Mouse (Mus musculus): ENCODE data around the gene Rbm4b.

Rbm4b gene

DNA sequence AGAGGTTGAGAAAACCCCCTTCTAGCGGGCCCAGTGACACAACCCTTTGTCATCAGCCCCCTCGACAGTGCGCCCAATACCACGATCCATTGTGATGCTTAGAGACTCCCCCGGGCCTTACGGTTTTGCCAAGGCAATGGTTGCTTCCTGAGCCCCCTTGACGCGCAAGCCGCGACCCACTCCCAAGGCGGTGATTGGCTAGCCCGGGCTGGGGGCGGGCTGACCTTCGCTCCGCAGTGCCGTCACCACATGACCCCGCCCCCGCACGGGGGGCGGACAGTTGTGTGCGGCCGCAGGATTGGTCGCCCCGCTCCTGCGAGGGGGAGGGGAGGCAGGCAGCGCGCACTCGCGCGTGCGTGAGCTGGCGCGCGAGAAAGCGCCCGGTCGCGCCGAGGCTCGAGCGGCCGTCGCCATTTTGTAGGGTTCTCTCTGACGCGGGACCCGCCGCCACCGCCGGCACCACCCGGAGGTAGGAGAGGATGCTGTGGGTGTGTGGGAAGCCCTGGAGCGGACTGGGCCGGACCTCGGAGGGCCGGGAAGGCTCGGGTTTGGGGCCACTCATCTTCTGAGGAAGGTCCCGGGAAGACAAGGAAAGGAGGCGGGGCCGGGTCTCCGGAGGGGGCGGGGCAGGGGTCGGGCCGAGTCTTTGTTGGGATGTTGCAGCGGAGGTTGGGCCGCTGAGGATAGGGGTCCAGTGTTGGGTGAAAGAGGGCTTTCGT, at the start of gene Rbm4b:
Rbm4b (plus strand) TSS at position 305 of the 719 bp plus-strand sequence.
- peak; percentile 98 to 99 for DNase-seq

DNA sequence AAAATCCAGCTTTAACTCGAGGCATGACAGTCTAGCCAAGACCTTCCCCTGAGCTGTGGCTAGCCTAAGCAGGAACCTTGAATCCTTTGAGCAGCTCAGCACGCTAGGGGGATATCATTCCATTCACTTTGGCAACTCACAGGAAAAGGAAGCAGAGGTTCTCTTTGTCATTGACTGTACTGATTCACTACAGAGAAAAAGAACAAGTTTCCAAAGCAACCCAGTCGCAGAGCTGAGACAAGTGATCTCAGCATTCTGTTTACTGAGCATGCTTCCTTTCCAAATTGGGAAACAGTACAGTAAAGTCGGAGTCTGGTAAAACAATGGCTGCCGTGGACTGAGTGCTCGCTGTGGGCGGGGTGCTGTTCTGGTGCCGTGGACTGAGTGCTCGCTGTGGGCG, 47.5 kb upstream of the Rbm4b start:
- DNase-seq: no peak

DNA sequence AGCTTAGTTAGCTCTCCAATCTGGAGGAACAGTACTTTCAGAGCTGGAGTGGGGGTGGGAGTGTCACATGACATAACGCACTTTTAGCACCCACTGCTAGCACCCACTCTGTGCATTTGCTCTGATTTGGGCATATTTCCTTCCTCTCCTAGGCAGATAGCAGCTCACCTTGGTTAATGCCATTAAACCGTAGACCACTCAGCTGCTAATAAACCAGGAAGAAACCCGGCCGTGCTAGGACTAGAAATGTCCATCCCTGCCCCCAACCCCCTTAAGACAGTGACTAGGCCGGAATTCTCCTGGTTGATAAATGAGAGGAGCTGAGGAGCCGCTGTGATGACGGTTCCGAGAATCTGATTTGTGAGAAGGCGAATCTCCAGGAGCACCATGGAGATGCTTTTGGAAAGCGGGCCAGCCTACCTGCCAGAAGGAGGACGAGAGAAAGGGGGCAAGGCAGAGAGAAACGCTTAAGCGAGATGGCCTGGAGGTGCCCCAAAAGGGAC, 45.1 kb upstream of the Rbm4b start, which contains the start of gene Sptbn2:
Sptbn2 (plus strand) TSS at position 70 of the 503 bp plus-strand sequence.
- no peak for DNase-seq

DNA sequence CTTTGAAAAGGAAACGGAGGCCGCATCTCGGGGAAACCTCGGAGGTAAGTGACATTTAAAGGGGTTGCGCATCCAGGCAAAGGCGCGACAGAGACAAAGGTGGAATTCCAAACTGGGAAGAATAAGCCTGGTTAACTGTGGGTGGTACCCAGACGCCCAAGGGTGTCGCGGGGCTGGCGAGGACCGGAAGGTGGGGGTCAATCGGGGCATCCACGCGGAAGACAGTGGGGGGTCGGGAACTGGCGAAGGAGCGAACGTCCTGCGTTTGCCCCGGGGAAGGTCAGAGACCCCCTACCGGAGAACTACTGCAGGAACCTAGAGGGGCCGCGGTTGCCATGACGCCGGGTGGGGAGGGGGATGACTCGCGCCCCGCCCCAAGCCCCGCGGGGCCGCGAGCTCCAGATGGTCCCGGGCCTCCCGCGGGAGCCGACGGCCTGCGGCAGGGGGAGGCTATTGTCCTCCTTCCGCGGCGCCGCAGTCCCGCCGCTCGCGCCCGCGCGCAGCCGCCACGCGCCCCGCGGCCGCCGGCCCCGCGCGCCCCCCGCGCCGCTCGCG, 44.6 kb upstream of the Rbm4b start:
- no peak for DNase-seq

DNA sequence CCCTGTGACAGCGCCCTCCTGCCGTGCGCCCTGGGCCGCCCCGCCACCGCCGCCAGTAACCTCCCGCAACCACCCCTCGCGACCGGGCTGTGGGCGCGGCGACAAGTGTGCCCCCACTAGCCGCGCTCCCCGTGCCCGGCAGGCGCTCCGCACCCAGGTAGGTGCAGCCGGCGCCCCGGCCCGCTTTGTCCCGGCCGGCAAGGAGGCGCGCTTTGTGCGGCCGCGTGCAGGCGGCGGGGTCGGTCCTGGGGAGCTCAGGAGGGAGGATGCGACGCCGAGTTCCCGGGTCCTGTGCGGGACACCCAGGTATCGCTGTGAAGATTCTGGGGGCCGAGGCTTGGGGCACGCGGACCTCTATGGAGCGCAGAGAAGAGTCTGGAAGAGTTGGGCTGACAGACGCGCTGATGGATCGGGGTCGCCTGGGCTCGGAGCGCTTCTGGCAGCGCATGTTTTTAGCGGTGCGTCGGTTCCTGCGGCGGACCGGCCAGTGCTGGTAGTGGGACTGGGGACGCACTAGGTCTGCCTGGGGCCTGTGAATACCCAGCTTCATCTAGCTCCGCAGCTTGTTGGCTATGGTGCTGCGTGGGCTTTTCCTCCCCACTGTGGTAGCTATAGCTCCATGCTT, 44.0 kb upstream of the Rbm4b start:
- DNase-seq: no peak

DNA sequence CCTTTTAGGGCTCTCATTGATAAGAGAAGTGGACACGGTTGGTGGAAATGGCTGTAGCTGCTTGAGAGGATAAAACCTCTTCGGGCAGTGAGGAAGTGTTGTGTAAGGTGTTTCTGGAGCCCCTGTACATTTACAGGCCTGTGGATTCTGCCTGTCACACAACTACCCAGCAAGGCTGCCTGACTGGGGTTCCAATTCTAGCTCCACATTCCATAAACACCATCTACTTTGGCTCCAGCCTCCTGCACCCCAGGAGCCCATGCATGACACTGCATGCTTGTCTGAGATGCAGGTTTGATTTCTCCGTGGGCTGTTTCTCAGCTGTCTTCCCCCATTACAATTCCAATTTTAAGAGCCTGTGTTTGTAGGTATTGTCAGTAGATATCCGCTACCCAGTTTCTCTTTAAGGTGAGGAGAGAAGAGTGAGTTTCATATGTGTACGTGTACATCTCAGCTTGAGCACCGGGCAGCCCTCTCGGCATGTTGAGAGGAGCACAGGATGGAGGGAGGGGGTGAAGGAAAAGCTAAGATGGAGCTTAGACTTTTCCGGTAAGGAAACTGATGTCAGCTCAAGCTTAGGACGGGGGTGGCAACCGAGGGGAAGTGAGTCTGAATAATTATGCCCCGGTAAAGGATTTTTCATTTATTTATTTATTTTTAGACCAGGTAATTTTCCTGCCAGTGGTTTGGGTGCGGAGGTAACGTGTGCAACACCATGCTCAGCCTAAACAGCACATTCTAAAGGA, 43.3 kb upstream of the Rbm4b start:
- no peak for DNase-seq

DNA sequence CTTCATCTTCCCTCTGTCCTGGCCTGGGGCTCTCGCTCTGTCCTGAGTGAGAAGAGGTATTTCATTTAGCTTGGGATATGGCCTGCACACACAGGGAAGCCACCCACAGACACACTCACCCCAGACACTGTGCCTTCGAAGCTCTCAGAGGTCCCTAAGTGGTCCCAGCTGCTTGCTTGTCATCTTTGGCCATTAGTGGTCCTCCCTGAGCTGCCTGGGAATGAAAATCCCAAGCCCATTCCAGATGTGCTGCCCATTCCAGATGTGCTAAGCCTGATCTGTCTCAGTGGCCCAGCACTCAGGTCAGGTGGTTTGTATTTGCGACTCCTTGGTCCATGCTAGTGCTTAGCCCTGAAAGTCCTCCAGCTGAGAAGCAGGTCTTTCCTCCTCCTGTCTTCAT, 42.4 kb upstream of the Rbm4b start:
- no peak for DNase-seq

DNA sequence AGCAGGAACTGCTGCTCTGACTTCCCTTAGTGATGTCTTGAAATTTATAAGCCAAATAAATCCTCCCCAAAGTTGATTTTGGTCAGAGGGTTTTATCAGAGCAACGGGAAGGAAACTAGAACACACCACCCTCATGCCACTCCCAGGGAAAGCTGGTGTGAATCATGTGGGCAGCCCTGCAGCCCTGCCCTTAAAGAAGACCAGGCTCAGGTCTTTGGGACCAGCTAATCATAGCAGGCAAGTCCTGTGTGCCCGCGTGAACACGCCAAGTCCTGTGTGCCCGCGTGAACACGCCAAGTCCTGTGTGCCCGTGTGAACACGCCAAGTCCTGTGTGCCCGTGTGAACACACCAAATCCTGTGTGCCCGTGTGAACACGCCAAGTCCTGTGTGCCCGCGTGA, 39.5 kb upstream of the Rbm4b start:
- no peak for DNase-seq

DNA sequence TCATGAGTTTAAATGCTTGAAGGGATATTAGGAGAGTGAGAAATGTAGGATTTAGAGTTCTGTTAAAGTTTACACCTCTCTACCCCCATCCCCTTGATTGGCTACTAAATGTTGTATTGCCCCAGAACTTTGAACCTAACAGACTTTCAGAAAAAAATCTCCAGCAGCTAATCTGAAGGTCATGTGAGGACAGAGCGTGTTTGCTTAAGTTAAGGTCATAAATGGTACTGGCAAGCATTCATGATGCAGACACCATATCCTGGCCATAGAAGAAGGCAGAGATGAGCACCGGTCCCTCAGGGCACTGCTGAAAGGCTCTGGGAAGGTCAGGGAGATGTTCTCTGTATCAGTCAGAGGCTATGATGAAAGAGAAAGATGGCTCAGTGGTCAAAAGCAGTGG, 39.0 kb upstream of the Rbm4b start:
- no peak for DNase-seq

DNA sequence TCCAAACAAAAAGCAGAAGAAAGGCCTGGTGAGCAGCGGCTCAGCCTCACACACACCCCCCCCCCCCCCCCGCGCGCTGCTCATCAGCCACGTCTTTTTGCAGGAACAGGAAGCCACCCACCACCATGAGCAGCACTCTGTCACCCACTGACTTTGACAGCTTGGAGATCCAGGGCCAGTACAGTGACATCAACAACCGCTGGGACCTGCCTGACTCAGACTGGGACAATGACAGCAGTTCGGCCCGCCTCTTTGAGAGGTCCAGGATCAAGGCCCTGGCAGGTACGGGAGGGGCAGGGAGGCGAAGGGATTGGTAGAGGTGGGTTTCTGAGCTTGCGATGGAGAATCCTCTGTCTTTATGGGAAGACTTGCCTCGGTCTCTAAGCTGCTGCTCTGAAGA, 37.6 kb upstream of the Rbm4b start:
- no peak for DNase-seq

DNA sequence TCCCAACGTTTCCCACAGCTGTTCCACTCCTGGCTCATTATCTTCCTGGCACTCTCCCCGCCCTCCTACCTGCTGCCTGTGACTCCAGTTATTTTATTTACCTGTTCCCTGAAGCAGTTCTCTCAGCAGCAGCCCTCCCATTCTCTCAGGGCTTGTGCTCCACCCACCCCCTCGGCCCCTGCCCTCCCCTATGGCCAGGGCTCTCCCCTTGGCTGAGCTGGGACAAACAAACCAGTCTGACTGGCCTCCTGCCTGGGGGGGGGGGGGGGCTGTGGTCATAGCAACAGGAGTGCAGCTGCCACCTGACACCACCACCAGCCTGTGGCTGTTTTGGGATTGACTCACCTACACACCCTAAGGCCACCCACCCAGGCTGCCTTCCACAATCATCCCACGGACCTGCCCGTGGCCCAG, 36.9 kb upstream of the Rbm4b start:
- DNase-seq: no peak

DNA sequence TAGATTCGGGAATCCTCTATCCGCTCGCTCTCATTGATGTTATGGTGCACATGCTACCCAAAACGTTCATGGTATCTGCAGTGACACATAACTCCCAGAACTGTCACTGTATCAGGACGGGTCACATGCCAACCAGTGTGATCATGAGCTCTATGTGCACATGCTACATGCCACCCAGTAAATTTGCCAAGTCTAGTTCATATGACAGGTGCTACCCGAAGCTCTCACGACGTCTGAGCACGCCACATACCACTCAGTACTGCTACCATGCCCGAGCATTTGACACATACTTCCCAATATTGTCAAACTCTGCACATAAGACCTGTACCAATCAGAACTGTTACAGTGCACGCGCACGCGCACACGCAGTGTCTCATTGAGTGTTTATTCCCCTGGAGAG, 36.2 kb upstream of the Rbm4b start:
- DNase-seq: no peak

DNA sequence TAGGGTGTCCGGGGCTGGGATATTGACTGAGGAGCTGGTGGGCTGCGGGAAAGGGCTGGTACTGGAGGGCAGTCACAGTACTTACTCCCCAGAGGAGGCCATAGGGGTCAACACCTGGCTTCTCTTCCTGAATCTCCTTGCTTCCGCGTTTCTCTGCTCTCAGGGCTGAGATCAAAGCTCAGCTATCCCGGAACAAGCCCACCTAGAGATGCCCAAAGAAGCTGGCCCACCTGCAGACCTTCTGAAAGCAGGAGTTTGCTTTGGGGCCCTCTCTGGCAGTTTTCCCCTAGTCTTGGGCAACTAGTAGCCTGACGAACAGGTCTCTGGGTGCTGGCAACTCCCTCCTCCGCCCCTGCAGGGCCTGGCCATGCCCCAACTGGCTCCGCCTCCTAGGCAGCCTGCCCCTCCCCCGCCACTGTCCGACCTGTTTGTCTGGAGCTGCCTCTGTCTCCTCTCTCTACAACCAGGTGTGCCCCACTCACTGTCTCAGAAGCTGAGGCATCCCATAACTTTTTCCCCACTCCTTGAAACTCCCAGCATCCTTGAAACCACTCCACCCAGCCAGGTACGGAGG, 35.5 kb upstream of the Rbm4b start:
- DNase-seq: no peak

DNA sequence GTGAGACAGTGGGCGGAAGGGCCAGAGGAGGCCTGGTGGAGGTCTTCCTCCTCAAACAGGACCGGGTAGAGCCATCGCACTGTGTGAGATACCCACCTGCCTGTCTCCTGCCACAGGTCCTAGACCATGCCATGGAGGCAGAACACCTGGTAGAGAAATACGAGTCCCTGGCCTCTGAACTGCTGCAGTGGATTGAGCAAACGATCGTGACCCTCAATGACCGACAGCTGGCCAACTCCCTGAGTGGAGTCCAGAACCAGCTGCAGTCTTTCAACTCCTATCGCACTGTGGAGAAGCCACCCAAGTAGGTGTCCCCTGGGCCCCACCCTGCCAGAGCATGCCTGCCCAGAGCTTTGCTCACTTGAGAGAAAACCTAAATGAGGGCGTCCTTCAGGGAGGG, 27.1 kb upstream of the Rbm4b start:
- no peak for DNase-seq

DNA sequence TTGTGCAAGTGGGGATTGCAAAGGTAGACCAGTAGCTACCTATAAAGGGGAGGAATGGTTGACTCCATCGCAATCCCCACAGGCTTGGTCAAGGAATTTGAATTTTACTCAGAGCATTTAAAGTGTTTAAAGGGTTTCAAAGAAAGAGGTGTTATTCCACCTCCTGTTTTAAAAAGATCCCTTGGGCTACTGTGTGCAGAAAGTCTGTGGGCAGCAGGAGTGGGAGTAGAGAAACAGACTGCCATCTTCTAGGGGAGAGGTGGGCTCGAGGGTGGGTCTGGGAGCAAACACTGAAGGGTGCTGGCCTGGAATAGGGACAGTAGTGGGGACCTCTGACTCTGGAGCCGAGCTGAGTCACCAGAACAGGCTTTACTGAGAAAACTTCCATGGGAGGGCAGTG, 23.2 kb upstream of the Rbm4b start:
- DNase-seq: no peak

DNA sequence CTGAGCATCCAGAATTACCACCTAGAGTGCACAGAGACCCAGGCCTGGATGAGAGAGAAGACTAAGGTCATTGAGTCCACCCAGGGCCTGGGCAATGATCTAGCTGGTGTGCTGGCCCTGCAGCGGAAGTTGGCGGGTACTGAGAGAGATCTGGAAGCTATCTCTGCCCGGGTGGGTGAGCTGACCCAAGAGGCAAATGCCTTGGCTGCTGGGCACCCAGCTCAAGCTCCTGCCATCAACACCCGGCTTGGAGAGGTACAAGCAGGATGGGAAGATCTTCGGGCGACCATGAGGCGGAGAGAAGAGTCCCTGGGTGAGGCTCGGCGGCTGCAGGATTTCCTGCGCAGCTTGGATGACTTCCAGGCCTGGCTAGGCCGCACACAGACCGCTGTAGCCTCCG, 18.4 kb upstream of the Rbm4b start:
- DNase-seq: no peak

DNA sequence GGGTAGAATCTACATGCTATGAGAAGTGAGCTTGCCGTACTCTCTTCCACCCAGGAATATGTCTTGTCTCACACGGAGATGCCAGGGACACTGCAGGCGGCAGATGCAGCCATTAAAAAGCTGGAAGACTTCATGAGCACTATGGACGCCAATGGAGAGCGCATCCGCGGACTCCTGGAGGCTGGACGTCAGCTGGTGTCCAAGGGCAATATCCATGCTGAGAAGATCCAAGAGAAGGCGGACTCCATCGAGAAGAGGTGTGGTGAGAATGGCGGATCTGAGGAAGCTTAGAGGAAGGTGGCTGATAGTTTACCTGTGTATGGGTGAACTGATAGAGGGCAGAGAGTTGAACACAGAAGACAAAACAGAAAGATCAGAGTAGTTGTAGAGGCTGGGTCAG, 17.2 kb upstream of the Rbm4b start:
- no peak for DNase-seq

DNA sequence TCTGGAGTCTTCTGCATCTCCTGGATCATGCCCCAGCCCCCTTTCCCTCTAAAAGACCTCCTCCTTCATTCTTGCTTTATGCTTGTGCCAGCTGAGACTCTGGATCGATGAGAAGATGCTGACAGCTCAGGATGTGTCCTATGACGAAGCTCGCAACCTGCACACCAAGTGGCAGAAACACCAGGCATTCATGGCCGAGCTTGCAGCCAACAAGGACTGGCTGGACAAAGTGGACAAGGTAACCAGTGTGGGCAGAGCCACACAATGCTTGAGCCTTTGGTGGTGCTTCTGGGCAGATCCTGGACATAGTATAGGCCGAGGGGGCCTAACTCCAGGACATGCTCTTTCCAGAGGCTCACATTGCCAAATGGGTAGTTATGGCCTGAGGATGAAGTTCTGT, 16.5 kb upstream of the Rbm4b start:
- no peak for DNase-seq

DNA sequence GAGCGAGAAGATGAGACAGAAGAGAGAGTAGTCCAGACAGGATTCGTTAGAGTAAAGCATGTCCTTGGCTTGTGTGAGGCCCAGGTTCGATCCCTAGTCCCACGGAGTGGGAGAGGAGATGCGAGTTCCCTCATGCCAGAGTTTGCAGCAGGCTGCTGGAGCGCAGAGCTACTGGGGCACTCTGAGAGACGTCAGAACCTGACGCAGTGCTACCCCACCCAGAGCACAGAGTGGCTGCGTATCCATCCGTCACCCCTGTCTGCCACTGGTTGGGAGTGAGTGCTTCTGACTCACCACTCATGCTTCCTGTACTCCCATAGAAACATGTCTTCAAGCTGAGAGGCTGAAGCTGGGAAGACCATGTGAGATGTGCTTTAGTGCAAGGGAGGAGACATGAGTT, 14.8 kb upstream of the Rbm4b start:
- DNase-seq: no peak

DNA sequence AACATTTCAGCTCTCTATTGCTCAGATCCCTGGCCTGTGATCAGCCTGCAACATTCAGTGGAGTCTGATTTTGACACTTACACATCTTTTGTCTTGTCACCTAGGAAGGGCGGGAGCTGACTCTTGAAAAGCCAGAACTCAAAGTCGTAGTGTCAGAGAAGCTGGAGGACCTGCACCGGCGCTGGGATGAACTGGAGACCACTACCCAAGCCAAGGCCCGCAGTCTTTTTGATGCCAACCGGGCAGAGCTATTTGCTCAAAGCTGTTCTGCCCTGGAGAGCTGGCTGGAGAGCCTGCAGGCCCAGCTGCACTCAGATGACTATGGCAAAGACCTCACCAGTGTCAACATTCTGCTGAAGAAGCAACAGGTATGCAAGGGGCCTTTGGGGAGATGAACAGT, 14.1 kb upstream of the Rbm4b start:
- DNase-seq: no peak

DNA sequence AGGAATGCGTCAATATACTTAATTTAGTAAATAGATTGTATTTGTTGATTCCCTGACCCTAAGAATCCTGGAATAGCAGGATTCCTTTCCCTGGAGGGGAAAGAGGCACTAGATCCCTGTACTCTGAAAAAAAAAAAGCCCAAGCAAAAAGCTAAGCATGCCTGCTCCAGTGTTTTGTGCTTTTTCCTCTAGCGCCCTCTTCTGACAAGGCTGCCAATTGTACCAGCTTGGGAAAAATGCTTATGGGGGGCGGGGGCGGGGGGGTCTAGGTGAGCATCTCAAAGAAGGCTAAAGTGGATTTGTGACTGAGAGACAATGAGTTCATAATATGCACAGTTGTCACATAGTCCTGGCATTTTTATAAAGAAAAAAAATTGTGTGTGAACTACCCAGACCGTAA, 12.8 kb upstream of the Rbm4b start:
- DNase-seq: no peak

DNA sequence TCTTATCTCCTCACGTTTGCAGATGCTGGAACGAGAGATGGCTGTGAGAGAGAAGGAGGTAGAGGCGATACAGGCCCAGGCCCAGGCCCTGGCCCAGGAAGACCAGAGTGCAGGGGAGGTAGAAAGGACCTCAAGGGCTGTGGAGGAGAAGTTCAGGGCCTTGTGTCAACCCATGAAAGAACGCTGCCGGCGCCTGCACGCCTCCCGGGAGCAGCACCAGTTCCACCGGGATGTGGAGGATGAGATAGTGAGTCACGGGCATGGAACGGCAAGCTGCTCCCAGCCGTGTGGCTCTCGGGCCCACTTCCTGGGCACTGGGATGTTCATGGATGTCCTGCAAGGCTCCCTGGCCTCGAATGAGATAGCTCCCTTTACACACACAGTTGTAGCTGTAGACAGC, 12.3 kb upstream of the Rbm4b start:
- no peak for DNase-seq

DNA sequence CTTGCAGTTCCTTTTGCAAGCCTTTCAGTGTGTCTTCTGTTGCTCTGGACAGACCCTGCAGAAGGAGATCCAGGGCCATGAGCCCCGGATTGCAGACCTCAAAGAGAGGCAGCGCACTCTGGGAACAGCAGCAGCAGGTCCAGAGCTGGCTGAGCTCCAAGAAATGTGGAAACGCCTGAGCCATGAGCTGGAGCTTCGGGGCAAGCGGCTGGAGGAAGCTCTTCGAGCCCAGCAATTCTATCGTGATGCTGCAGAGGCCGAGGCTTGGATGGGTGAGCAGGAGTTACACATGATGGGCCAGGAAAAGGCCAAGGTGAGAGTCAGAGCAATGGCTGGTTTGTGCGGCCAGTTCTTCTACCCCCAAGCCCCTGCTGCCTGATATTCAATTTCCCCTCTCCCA, 11.2 kb upstream of the Rbm4b start:
- DNase-seq: no peak

Measured in thymus, postnatal 36 days (tissue).